Mouse (Mus musculus): Measurements from ENCODE around the gene Gm10719.
"Not testable (repeated sequence)": the region's sequence is repeated elsewhere in the genome, so short reads cannot be mapped to it uniquely, and the experiment has no call there.

GRCm38 (mm10) chr9:3023985-3024648 lies 6.9 kb downstream of the Gm10719 start:
- TF ChIP-seq POLR2A (IDR thresholded peaks at IDR 0.05; ENCODE audit: control insufficient read depth, extremely low read depth, insufficient read depth, low read length, poor library complexity); CTCF (IDR thresholded peaks at IDR 0.05; ENCODE audit: borderline replicate concordance, control insufficient read depth, extremely low read depth, insufficient read depth, low read length, poor library complexity): not testable (repeated sequence)
